Mouse (Mus musculus): ENCODE measurements around the gene Htr1a. TPM values are rescaled to one million over a fixed set of nuclear protein-coding genes. Genes with fewer than 3 reads are reported as not detected.

The Htr1a gene
- not detected in 2 replicates for polyA plus RNA-seq (2011; ENCODE audit: insufficient read length, low read depth, missing spikeins)

- TF ChIP-seq CTCF (IDR thresholded peaks at IDR 0.05; ENCODE audit: borderline replicate concordance, insufficient read depth, low read length) (no peak), POLR2A (IDR thresholded peaks at IDR 0.05; ENCODE audit: low read depth, low read length) (no peak)
- Histone ChIP-seq H3K4me3 (ENCODE audit: insufficient read depth, low read length) (no peak within 1 kb of the TSS), H3K27ac (ENCODE audit: insufficient read depth, low read length) (no peak within 1 kb of the TSS), H3K4me1 (ENCODE audit: control insufficient read depth, insufficient read depth, low read length) (no peaks in the 10 kb centered on the region)
These were observed at the start of gene Htr1a for GRCm38 (mm10) chr13:105443339-105443738. TSS of gene Htr1a (plus strand) at chr13:105443639.

DNA sequence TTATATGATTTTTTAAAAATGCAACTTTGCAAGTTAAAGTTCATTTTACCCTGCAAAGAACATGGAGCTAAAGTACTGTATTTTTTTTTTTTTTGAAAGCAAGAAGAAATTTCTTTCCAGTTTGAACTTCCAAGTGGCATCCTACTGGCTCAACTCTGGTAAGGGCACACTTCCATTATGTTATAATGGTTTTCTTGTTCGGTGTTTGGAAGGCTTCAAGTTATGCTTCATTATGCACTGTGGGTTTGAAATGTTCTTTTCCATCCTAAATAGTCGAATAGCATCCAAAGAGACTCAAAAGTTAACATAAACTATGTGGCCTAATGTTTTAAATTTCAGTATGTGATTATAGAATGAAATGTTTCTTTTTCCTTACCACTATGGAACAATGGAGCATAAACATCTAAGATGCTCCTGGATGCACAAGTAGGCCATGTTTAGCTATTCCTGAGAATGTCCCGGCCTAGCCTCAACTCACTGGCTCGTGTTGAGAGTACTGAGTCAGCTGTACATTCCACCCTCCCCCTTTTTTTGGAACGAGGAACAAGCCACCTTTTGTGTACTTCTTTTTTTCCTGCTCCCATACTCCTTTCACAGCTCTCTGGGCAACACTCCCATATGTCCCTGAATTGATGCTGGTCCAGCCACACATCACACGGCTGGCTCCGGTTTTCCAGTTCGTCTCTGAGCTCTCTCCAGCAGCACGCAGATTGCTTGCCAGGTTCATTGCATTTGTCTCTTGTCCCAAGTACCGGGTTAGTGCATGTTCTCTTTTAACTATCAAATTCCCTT lies 31.7 kb upstream of the Htr1a start:
- Histone ChIP-seq H3K4me1 (ENCODE audit: control insufficient read depth, insufficient read depth, low read length) (no peaks in the 10 kb centered on the region), H3K27ac (ENCODE audit: insufficient read depth, low read length) (no peak overlapping the region), H3K4me3 (ENCODE audit: insufficient read depth, low read length) (no peak overlapping the region)
- no peak for TF ChIP-seq POLR2A (IDR thresholded peaks at IDR 0.05; ENCODE audit: low read depth, low read length)
- TF ChIP-seq CTCF (IDR thresholded peaks at IDR 0.05; ENCODE audit: borderline replicate concordance, insufficient read depth, low read length) = no peak

DNA sequence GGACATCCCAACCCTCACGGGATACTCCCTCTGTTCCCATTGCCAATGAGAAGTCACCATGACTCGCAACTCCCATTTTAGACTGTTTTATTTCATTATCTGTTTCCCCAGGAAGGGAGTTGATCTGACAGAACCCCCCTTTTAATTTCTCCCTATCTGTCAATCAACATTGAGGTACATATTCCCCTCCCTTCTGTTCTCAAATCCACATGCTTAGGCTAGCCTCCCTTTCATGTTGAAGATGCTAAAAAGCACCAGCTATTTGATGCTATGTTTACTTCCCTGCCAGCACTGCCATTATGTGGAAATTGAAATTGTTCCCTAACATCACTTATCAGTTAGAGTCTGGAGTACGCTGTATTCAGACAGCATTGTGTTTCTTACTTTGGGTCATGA lies 31.1 kb upstream of the Htr1a start:
- no peak for TF ChIP-seq CTCF (IDR thresholded peaks at IDR 0.05; ENCODE audit: borderline replicate concordance, insufficient read depth, low read length)
- TF ChIP-seq POLR2A (IDR thresholded peaks at IDR 0.05; ENCODE audit: low read depth, low read length) = no peak
- Histone ChIP-seq H3K4me1 (ENCODE audit: control insufficient read depth, insufficient read depth, low read length) (no peaks in the 10 kb centered on the region), H3K27ac (ENCODE audit: insufficient read depth, low read length) (no peak overlapping the region), H3K4me3 (ENCODE audit: insufficient read depth, low read length) (no peak overlapping the region)

DNA sequence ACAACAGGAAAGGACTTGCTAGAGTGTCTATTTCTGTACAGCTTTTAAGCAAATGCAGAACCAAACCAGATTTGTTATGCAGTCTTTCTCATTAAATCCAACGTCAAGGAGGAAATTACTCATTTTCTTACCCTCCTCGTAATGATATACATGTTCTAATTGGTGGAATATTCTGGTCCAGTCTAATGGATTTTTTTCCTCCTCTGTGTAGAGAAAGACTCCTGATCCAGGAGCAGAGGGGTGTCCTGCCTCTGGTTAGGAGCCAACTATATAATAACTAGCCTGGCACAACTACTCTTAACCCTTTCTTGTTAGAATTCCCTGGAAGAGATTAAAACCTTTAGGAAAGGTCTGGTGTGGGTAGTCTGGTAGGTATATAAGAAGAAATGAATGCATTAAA lies 10.3 kb upstream of the Htr1a start:
- Histone ChIP-seq H3K27ac (ENCODE audit: insufficient read depth, low read length) (no peak overlapping the region), H3K4me1 (ENCODE audit: control insufficient read depth, insufficient read depth, low read length) (no peaks in the 10 kb centered on the region), H3K4me3 (ENCODE audit: insufficient read depth, low read length) (no peak overlapping the region)
- no peak for TF ChIP-seq CTCF (IDR thresholded peaks at IDR 0.05; ENCODE audit: borderline replicate concordance, insufficient read depth, low read length)

GRCm38 (mm10) chr13:105433630-105434029 lies 9.8 kb upstream of the Htr1a start:
- no peak overlapping the region for H3K27ac ChIP-seq (ENCODE audit: insufficient read depth, low read length)
- no peaks in the 10 kb centered on the region for H3K4me1 ChIP-seq (ENCODE audit: control insufficient read depth, insufficient read depth, low read length)
- TF ChIP-seq CTCF (IDR thresholded peaks at IDR 0.05; ENCODE audit: borderline replicate concordance, insufficient read depth, low read length) (no peak), POLR2A (IDR thresholded peaks at IDR 0.05; ENCODE audit: low read depth, low read length) (no peak)
- H3K4me3 ChIP-seq (ENCODE audit: insufficient read depth, low read length) = no peak overlapping the region

DNA sequence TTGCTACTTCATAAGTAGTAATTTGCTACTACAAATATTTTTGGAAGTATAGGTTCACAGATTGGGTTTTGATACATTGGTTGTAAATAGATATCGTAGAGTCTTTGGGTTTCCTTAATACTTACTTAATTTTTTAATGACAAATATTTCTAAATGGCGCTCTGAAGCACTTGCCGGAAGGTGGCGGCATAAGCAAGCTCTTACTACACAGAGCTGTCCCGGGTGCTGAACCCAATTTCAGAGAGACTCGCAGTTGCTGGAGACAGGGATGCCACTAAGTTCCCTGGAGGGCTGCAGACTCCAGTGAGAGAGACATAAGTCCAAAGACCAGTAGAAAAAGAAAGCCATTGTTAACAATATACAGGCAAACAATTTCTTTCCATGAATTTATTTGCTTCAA lies 863 bp upstream of the Htr1a start:
- H3K4me3 ChIP-seq (ENCODE audit: insufficient read depth, low read length) = no peak overlapping the region
- no peaks in the 10 kb centered on the region for H3K4me1 ChIP-seq (ENCODE audit: control insufficient read depth, insufficient read depth, low read length)
- peak; percentile 60 for TF ChIP-seq CTCF (IDR thresholded peaks at IDR 0.05; ENCODE audit: borderline replicate concordance, insufficient read depth, low read length)
- no peak for TF ChIP-seq POLR2A (IDR thresholded peaks at IDR 0.05; ENCODE audit: low read depth, low read length)
- H3K27ac ChIP-seq (ENCODE audit: insufficient read depth, low read length) = no peak overlapping the region

- H3K4me3 ChIP-seq (ENCODE audit: insufficient read depth, low read length) = no peak overlapping the region
- no peaks in the 10 kb centered on the region for H3K4me1 ChIP-seq (ENCODE audit: control insufficient read depth, insufficient read depth, low read length)
- H3K27ac ChIP-seq (ENCODE audit: insufficient read depth, low read length) = no peak overlapping the region
- TF ChIP-seq POLR2A (IDR thresholded peaks at IDR 0.05; ENCODE audit: low read depth, low read length) (no peak), CTCF (IDR thresholded peaks at IDR 0.05; ENCODE audit: borderline replicate concordance, insufficient read depth, low read length) (no peak)
These were observed 415 bp downstream of the Htr1a start for GRCm38 (mm10) chr13:105443871-105444237.

DNA sequence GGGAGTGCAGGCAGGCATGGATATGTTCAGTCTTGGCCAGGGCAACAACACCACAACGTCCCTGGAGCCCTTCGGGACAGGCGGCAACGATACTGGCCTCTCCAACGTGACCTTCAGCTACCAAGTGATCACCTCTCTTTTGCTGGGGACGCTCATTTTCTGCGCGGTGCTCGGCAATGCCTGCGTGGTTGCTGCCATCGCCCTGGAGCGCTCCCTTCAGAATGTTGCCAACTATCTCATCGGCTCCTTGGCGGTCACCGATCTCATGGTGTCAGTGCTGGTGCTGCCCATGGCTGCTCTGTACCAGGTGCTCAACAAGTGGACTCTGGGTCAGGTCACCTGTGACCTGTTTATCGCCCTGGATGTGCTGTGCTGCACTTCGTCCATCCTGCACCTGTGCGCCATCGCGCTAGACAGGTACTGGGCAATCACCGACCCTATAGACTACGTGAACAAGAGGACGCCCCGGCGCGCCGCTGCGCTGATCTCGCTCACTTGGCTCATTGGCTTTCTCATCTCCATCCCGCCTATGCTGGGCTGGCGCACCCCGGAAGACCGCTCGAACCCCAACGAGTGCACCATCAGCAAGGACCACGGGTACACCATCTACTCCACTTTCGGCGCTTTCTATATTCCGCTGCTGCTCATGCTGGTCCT lies 927 bp downstream of the Htr1a start:
- no peak overlapping the region for H3K27ac ChIP-seq (ENCODE audit: insufficient read depth, low read length)
- no peaks in the 10 kb centered on the region for H3K4me1 ChIP-seq (ENCODE audit: control insufficient read depth, insufficient read depth, low read length)
- H3K4me3 ChIP-seq (ENCODE audit: insufficient read depth, low read length) = no peak overlapping the region
- TF ChIP-seq POLR2A (IDR thresholded peaks at IDR 0.05; ENCODE audit: low read depth, low read length) = no peak

DNA sequence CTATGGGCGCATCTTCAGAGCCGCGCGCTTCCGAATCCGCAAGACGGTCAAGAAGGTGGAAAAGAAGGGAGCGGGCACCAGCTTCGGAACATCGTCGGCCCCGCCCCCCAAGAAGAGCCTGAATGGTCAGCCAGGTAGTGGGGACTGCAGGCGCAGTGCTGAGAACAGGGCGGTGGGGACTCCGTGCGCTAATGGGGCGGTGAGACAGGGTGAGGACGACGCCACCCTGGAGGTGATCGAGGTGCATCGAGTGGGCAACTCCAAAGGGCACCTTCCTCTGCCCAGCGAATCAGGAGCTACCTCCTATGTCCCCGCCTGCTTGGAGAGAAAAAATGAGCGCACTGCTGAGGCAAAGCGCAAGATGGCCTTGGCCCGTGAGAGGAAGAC lies 1.4 kb downstream of the Htr1a start:
- no peak overlapping the region for H3K4me3 ChIP-seq (ENCODE audit: insufficient read depth, low read length)
- H3K27ac ChIP-seq (ENCODE audit: insufficient read depth, low read length) = no peak overlapping the region
- TF ChIP-seq POLR2A (IDR thresholded peaks at IDR 0.05; ENCODE audit: low read depth, low read length) (no peak), CTCF (IDR thresholded peaks at IDR 0.05; ENCODE audit: borderline replicate concordance, insufficient read depth, low read length) (no peak)
- no peaks in the 10 kb centered on the region for H3K4me1 ChIP-seq (ENCODE audit: control insufficient read depth, insufficient read depth, low read length)

- no peak overlapping the region for H3K27ac ChIP-seq (ENCODE audit: insufficient read depth, low read length)
- no peak for TF ChIP-seq POLR2A (IDR thresholded peaks at IDR 0.05; ENCODE audit: low read depth, low read length)
- no peak for TF ChIP-seq CTCF (IDR thresholded peaks at IDR 0.05; ENCODE audit: borderline replicate concordance, insufficient read depth, low read length)
- no peaks in the 10 kb centered on the region for H3K4me1 ChIP-seq (ENCODE audit: control insufficient read depth, insufficient read depth, low read length)
- no peak overlapping the region for H3K4me3 ChIP-seq (ENCODE audit: insufficient read depth, low read length)
These were observed 2.8 kb downstream of the Htr1a start for GRCm38 (mm10) chr13:105446239-105446638.
